Mouse (Mus musculus) gastrocnemius, postnatal 10 days (tissue): ENCODE measurements at regions not wholly inside any gene's neighbourhood (a gene's known extent, or its start where the extent isn't known, plus 50 kb on each side); places are given as distances from the start of the nearest gene placed in this dataset.

Source experiments
- DNase-seq: peaks from one replicate; pipeline ENCODE4 v3.0.0; 2021; ENCODE audit warnings: mixed read lengths

DNA sequence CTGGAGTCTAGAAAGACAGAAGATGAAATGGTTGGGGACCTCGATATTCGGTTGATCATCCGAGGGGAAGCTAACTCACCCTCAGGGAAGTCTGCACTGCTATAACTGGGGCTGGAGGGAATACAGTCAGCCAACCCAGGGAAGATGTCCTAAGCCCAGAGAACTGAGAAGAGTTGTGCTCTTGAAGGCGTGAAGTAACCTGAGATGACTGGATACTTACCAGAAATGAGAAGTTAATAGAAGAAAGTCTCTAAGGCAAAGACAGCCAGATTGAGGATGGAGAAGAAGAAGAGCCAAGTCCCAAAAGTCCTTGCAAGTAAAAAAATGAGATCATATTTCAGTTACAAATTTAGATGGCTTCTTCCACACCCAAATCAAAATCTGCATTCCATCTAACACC is 146.5 kb upstream of the Usp24 start:
- no peak for DNase-seq

DNA sequence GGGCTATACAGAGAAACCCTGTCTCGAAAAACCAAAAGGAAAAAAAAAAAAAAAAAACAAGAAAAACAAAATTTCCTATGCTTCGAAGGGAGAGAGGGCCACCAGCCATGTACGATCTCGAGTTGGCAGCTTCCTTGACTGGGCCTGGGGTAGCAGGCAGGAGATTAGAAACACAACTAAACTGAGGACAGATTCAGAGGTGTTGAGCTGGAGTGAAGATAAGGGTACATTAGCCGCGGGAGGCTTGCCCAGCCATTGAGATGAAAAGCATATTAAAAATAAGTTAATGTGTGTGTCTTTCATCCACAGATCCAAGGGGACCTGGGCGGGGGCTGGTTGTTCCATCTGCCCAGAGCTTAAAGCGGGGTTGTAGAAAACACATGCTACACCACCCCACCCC is 145.3 kb upstream of the Usp24 start:
- no peak for DNase-seq

DNA sequence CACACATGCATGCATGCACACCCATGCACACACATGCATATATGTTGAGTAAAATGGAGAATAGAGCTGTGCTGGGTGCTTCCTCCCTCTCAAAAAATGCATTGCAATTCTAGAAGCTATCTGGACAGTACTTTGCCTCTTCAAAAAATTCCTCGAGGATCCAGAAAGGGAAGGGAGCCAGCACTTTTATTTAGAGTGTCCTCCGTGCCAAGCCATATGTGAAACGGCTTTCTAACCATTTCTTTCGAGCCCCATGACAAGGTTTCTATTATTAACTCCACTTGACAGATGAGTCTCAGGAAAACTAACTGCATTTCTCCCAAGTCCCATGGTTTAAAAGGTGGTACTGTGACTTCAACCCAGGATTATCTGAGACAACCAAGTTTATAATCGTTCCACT is 140.7 kb upstream of the Usp24 start:
- DNase-seq: no peak

DNA sequence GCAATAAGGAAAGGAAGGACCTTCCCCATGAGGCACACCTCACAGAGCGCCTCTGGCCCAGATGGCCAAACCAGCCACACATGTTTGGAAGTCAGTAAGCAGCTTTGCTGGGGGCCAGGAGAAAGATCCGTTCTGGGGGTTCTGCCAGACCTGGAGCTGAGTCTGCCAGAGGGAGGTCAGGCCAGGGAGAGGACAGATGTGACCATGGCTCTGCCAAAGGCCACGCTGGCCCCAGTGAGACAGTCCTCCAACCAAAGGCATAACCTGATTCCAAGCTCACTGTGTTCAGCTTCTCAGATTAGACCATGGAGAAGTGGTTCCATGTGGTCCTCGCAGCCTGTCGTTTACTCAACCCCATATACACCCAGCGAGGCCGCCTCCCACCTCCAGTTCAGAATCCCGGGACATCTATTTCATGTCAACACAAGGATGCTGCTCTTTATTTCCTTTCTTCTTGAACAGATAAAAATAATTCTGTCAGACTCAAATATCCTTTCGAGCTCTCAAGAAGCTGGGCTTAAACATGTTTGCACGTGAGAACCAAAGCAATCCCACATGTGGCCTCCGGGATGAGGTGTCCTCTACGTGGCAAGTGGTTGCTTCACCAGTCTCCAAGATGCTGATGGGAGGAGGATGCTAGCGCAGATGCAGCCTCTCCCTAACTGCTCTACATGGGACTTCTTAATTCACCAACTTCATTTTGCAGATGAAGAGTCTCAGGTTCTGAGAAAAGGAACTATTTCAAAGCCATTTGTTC is 130.1 kb upstream of the Usp24 start:
- peak; percentile 71 for DNase-seq

DNA sequence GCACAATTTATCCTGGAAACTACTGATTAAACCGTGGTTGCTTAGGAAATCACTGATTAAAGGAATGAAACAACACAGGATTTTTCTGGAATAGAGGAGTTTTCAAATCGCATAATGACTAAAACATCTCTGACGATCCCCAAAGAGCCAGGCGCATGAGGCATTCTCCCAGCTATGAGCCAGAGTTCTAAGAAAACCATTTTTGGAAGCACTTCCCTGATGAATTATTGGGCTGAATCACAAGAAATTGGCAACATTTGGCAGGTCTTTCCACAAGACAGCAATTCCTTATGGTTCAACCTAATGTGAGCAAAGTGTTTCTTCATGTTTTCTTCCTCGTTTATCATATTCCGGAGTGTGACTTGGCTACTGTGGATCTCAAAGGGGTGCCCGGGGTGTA is 129.3 kb upstream of the Usp24 start:
- DNase-seq: no peak

DNA sequence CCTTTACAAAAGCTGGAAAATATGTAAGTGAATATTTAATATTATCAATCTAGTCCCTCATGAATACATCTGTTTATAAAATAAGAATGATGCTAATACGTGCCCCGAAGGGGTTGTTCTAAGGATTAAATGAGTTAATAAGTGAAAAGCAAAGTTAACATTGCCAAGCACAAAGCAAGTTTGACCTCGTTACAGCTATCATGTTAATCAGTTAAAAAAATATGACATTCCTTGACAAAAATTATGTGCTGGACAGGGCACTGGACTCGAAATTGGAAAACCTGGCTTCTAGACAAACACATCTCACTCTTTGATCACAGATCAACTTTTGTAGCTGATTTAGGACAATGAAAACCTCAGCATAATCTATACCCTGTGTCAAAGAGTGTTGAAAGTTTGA is 125.8 kb upstream of the Usp24 start:
- DNase-seq: no peak

DNA sequence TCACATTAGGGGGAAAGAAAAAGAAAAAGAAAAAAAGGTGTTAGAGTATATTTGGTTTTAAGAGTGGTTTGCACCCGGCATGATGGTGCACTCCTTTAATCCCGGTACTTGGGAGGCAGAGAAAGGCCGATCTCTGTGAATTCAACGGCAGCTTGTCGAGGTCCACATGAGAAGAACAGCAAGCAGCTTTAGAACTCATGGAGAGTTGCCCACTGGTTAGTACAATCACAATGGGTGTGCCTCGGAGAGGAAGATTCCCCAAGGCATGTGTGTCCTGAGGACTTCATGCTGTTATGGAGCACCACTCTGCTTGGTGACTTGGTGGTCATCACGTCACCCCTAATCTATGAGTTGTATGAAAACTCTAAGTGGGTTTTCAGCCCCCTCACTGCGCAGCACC is 124.7 kb upstream of the Usp24 start:
- DNase-seq: no peak

DNA sequence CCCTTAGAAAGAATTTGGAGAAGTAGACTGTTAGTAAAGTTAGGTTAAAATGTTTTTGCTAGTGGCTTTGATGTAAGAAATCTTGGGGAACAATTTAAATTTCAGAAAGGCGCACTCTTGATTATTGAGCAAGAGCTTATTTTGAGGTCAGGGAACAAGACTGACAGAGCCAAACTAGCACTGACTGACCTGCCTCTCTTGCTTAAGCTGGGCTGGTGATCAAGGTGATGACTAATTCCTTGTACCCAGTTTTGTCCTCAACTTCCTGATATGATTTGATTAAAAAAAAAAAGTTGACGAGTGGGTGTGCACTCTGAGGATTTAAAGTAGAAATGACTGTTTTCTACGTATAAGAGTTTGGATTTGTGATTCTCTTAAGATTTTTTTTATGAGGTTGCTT is 124.2 kb upstream of the Usp24 start:
- DNase-seq: no peak

DNA sequence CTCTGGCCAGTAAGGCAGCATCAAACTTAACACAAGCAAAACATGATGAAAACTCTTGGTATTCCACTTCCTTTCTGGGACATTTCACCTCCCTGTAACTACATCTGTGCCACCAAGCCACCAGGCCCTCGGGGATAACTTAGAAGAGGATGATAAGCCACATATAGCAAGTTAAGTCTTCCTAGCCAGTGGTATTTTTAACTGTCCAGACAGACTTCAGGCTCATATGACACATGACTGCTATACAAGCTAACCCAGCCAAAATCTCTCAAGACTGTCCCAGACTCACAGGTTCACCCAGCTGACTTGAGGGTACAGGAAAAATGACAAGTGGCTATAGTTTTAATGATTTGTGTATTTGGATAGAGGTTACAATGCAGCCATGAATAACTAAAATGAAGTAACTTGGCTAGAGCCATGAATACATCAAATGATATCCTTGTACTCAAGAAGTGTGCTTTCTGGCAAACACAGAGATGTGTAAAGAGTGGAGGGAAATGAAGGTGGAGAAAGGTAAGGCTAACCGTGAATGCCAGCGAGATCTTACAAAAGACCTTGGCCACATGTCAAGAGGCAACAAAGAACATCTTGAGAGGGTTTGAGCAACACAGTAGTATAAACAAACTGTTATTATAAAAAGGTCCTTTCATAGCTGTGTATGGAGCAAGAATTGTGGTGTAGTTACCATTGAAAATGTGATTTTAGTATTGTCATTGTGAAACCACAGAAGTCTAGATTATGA is 122.6 kb upstream of the Usp24 start:
- no peak for DNase-seq

DNA sequence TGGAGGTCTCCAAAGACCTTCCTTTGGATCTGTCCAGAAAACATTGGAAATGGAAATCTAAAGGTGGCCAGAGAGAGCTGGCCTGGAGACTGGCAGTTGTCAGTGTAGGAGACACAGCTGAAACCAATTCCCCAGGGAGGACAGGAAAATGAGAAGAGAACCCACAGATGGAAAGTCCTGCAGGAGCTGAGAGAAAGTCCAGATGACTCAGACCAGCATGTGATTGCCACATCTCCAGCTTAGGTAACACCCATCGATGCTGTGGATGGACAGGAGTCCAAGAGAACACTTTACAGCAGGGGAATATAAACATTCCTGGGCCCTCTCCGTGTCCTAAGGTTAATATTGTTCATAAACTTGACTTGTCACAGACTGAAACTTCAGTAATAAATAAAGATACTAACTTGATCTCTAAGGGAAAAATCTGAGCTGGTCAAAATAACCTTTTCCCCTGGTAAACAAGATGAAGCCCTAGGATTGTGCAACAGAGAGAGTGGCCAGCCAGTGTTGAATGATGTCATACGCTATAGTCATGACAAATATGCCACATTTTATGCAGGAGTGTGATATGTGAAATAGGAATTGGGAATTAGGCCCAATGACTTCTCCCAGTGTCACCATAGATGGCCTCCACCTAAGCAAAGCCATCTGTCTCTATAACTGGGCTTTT is 120.4 kb upstream of the Usp24 start:
- no peak for DNase-seq

DNA sequence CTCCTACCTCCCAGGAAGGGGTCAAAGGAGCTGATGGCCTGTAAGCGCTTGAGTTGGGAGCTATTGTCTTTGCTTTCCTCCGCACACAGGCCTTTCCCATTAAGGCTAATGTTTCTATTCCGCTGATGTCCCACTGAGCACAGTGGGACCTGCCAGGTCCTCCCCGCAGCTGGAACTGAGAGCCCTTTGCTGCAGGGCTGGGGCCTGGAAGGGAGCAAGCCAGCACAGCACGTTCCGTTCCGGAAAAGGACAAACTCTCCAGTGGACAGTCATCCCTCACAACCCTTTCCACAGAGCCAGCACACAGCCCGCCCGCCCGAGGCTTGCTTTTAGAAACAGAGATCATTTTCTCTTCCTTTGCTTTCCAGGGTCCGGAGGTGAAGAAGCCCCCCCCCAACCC is 116.2 kb upstream of the Usp24 start:
- DNase-seq: peak; percentile 56

DNA sequence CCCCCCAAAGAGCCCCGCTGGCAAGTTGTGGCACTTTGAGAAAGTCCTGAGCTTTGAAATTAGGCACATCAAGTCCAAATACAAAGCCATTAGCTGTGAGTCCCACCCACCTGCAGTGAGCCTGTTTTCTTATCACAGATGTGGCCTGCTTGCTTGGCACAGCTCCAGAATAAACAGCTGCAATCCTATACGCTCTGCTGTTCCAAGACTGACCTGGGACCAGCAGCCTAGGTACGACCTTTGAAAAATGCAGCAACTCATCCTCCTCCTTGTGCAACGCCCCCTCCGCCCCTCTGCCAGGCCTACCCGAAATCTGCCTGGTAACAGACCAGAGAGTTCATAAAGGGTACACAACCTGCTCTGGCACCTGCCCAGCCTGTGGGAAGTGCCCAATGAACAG is 115.8 kb upstream of the Usp24 start:
- peak; percentile 25 for DNase-seq

DNA sequence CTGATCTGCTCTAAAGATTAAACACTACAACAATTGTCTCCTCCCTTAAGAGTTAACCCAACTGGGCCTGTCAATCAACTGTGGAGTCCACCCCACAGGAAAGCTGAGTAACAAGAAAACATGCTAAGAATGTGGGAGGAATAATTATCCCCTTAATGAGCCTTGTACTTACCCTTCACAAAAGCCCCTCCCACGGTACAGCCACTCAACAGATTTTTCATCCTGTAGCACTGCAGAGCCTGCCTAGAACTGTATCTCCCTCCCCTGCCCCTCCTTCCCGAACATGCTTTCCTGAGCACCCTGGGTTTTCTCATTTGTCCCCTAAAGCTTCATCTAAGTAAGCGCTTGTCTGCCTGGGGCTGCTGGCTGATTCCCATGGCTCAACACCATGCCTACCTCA is 113.5 kb upstream of the Usp24 start:
- no peak for DNase-seq

DNA sequence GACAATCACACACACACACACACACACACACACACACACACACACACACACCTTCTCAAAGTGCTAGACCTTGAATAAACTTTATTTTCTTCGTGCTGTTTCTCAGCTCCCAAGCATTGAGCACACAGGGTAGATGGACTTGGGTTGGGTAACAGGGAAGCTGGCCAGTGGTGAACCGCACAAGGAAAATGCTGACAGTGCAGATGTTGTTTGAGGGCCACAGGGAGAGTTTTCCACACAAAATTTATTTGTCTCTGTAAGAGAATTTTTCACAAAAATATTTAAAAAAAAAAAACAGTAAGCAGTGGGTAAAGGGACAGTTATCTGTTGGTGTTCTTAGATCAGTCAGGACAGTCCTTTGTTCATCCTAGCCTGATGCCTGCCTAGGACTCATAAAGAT is 110.8 kb upstream of the Usp24 start:
- no peak for DNase-seq

DNA sequence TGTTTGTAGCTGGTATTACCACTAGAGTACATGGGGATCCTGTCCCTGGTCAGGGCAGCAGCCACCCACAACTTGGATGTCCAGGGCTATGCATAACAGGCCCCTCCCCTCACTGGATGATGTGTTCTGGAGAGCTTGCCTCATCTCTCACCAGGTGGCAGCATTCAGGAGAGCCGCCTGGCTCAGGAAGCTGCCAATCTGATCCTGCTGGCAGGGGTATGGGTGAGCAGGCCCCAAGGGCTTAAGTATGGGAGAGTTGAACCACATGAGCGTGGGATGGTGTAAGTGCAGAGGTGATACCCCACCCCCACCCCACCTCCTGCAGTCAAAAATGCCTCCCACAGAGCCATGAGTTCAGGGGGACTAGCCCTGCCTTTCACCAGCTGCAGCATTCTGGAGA is 110.0 kb upstream of the Usp24 start:
- DNase-seq: no peak

DNA sequence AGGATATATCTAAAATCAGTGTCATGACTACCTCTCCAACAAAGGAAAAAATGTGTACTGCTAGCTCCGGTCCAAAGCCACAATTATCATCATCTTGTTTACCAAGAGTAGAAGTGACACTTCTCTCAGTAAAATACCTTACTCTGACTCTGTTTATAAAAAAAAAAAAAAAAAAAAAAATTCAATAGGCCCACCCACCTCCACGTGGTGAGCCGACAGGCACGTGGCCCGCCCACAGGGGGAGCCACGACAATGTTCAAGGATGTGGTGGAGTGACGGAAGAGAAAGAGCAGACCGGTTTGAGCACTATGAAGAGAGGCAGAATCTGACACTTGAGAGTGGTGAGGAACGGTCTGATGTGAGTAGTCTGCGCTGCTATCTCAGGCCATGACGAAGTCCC is 106.5 kb upstream of the Usp24 start:
- no peak for DNase-seq

DNA sequence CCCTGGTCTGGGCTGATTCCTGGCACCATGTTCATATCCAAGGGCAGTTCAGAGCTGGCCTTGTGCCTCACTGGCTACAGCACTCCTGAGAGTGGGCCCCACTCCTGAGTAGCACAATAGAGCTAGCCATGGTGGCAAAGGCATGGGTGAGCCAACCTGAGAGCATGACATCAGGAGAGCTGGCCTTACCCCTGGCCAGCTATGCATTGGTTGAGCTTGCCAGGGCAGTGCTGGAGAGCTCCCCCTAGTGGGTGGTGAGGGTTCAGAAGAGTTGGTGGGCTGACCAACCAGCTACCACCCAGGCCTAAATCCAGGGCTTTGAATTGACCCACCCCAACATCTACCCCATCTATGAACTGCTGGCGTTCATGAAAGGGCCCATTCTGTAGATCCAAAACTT is 106.0 kb upstream of the Usp24 start:
- no peak for DNase-seq

DNA sequence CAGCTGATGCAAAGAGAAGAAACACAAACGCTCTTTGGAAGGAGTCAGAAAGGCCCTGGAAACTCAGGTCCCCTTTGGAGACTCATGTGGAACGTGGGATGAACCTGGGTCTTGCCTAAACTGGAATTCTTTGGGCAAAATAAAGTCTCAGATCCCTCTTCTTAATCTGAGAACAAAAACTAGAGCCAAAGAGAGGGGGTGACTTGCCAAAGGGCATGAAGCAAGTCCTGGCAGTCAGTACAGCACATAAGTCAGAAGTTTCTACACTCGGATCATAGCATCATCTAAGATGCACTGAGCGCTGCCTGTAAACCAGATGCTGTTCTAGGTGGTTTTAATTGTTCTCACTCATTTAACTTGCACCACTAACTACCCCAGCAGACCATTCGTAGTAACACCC is 101.8 kb upstream of the Usp24 start:
- no peak for DNase-seq

DNA sequence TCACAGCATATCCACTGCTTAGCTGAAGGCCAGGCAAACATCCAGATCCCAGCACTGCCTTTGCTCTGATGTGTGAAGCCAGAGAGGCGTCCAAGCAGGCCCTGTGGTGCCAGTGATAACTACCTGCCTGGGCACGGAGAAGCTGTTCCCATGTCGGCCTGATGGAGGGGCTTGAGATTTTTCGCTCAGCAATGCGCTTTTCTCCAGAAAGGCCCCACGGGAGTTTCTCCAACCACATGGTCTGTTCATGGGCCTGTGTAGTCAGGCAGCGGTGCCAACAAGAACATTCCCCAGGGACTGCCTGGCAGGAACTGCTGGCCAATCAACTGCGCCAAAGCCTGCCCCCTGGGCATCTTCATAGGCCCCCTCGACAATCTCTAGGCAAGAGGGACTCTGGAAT is 95.4 kb upstream of the Usp24 start:
- no peak for DNase-seq

DNA sequence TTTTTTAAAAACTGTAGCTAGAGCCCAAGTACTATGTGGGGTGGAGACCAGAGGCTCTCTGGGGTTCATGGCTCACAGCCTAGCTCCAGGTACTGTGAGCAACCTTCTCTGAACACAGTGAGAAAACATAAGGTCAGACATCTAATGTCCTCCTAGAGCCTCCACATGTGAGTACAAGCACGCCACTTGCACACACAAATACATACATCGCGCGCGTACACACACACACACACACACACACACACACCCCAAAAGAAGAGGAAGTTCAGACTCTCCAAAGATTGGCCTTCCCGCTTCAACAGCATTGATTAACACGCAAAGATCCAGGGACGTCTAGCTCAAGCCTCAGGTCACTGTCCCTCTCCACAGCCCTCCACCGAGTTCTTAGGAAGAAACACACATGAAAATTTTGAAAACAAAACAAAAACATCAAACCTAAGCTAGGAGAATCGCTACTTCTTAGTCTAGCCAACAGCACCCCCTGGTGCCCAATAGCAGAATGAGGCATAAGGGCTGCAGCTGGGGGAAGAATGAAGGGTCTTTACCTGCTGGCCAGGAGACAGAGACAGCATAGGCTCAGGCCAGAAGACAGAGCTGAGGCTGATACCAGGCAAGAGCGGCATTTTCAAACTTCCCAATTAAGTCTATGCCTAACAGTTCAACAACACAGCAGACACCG is 90.7 kb upstream of the Usp24 start:
- DNase-seq: peak; percentile 67

DNA sequence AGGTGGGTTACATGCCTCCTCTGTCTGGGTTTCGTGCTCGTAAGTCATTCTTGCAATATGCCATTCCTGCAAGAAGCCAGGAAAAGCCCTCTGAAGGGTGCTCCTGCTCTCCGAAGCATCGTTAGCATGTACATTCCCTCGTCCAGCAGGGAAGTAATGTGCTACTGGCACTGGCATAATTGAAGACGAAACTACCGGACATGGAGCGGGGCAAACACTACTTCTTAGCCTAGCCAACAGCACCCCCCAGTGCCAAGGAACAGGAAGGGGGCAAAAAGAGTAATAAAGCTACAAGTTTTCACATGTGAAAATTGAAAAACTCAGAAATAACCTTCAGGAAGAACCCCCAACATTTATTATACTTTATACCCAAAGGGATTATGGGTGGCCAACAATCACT is 88.6 kb upstream of the Usp24 start:
- DNase-seq: no peak

DNA sequence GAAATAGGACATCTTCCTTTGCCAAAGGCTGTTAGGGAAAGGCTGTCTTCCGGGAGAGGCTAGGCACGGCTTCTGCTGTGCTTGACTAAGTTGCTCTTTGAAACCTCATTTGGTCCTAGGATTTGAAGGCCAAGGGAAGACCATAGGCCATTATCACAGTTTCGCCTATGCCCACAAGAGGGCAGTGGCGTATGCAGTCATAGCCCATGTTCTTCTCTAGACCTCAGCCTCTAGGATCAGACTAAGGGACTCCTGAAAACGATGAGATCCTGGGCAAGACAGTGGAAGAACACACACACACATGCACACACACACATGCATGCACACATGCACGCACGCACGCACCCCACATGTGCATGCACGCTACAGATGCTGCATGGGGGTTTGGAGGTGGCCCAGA is 87.5 kb upstream of the Usp24 start:
- DNase-seq: peak; percentile 72

DNA sequence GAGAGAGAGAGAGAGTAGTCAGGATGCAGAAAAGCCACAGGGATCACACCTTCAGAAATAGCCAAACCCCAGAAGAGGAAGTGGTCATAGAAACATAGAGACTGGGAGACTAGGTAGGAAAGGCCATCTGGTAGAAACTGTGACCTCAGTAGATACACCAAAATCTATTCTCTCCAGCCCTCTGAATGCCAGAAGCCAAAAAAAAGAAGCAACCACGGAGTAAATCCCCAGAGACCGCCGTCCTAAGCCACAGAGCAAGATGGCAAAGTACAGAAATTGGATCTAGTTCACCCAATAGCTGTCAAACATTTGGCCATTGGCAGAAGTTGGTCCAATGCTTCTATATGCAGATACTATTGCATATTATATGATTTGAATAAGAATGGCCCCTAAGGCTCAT is 86.5 kb upstream of the Usp24 start:
- DNase-seq: no peak
